Mouse (Mus musculus) heart, embryonic 11.5 days (tissue): ENCODE measurements around the gene Gbp5. TPM values are rescaled to one million over a fixed set of nuclear protein-coding genes. Genes with fewer than 3 reads are reported as not detected.
"Not testable (repeated sequence)": the region's sequence is repeated elsewhere in the genome, so short reads cannot be mapped to it uniquely, and the experiment has no call there.

Experiments used
- ATAC-seq: fragments of 200-750 bp; cut with Nextera tagmentation; replicated peaks from 2 replicates; pipeline ENCODE4 v1.8.0; 2017; ENCODE audit warnings: moderate library complexity; ENCODE audit not compliant: insufficient number of reproducible peaks, low FRiP score, low TSS enrichment
- H3K27ac ChIP-seq: fragments of 300-500 bp; sonication (generic); 2 replicates; pipeline ENCODE4 v1.5.1; 2014; ENCODE audit warnings: mild to moderate bottlenecking, low read depth, low read length
- H3K27me3 ChIP-seq: fragments of 300-500 bp; sonication (generic); 2 replicates; pipeline ENCODE4 v1.6.1; 2014; ENCODE audit warnings: mild to moderate bottlenecking, low read length, mixed read lengths; ENCODE audit not compliant: control insufficient read depth, insufficient read depth
- H3K36me3 ChIP-seq: fragments of 300-500 bp; sonication (generic); 2 replicates; pipeline ENCODE4 v1.6.1; 2014; ENCODE audit warnings: mild to moderate bottlenecking, low read length, moderate library complexity, mixed read lengths; ENCODE audit not compliant: control insufficient read depth, insufficient read depth
- H3K4me1 ChIP-seq: fragments of 300-500 bp; sonication (generic); 2 replicates; pipeline ENCODE4 v1.6.1; 2014; ENCODE audit warnings: low read length; ENCODE audit not compliant: control insufficient read depth, insufficient read depth
- H3K4me2 ChIP-seq: fragments of 300-500 bp; sonication (generic); 2 replicates; pipeline ENCODE4 v1.6.1; 2014; ENCODE audit warnings: mild to moderate bottlenecking, moderate library complexity
- H3K4me3 ChIP-seq: fragments of 300-500 bp; sonication (generic); 2 replicates; pipeline ENCODE4 v1.5.1; 2014; ENCODE audit warnings: low read depth, low read length
- H3K9ac ChIP-seq: fragments of 300-500 bp; sonication (generic); 2 replicates; pipeline ENCODE4 v1.6.1; 2014; ENCODE audit warnings: mild to moderate bottlenecking, low read depth, low read length, moderate library complexity
- H3K9me3 ChIP-seq: fragments of 300-500 bp; sonication (generic); replicated peaks from 2 replicates; pipeline ENCODE4 v1.6.1; 2016; ENCODE audit warnings: low read length; ENCODE audit not compliant: control insufficient read depth
- WGBS: fragments of 180-500 bp; shearing (Covaris S2); extraction: QIAGEN DNeasy Blood & Tissue Kit; methylation state at CpG from one replicate; pipeline ENCODE4 v1.1.7; 2014; ENCODE audit not compliant: insufficient replicate concordance; 5-methylcytosine and 5-hydroxymethylcytosine counted together
- polyA plus RNA-seq: library from polyadenylated mRNA; unstranded; fragments of >200 nt; fragmentation: Nextera tagmentation; extraction: Ambion mirVana; gene quantifications from 2 replicates; pipeline ENCODE4 v1.2.1, GENCODE M21; 2014

Gene Gbp5
- polyA plus RNA-seq, 1 experiment from 2014 or later, result not detected

DNA sequence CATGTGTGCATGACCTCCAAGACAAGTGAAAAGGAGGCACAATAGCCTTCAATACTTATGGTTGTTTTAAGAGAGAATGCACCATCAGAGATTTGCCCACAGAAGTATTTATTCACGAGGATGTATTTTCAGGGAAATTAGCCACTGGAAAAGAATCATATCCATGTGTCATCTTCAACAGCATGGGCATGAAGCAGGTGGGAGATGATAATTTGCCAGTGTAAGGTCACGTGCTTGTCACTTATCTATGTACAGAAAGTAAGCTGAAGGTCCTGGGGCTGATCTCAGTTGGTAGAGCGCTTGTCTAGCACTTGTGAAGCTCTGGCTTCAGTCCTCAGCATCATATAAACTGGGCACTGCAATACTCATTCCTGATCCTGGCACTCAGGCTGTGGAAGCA, 37.8 kb downstream of the Gbp5 start:
- Histone ChIP-seq H3K4me3 (no peak overlapping the region), H3K27ac (no peak overlapping the region), H3K4me1 (no peaks in the 10 kb centered on the region), H3K4me2 (no peak overlapping the region), H3K9ac (no peak overlapping the region), H3K36me3 (no peaks in the 10 kb centered on the region), H3K27me3 (no peaks in the 10 kb centered on the region), H3K9me3 (no peaks in the 10 kb centered on the region)
- WGBS, result 74% methylated on average over 3 of the region's 3 CpGs
- no peak for ATAC-seq

DNA sequence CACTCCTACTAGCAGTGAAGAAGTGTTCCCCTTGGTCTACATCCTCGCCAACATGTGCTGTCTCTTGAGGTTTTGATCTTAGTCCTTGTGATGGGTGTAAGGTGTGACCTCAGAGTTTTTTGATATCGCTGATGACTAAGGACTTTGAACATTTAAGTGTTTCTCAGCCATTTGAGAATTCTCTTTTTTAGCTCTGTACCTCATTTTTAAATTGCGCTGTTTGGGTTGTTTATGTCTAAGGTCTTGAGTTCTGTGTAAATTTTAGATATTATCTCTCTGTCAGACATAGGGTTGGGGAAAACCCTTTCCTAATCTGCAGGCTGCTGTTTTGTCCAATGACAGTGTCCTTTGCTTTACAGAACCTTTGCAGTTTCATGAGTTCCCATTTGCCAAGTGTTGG, 39.4 kb downstream of the Gbp5 start:
- H3K27ac ChIP-seq, result no peak overlapping the region
- no peak overlapping the region for H3K9ac ChIP-seq
- no peak overlapping the region for H3K4me3 ChIP-seq
- no peak for ATAC-seq
- no peaks in the 10 kb centered on the region for H3K9me3 ChIP-seq
- no peaks in the 10 kb centered on the region for H3K36me3 ChIP-seq
- no peaks in the 10 kb centered on the region for H3K4me1 ChIP-seq
- H3K4me2 ChIP-seq, result no peak overlapping the region
- no peaks in the 10 kb centered on the region for H3K27me3 ChIP-seq
- 75% methylated on average over 3 of the region's 3 CpGs for WGBS

DNA sequence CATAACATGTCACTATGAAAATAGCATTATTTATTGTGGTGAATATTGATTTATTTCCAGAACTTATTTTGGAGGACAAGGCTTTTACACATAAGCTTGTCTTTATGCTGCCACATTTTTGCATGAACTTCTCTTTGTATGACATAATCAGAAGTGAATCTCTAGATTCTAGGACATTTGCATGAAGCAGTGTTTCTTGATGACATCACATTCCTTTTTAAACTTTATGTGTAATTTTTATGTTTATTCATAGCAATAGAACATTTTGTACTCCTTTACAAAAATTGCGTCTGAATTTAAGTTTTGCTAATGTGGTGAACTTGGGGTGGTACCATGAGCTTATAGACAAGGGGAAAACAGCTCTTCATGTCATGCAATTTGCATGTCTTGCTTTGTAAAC, 41.9 kb downstream of the Gbp5 start:
- Histone ChIP-seq H3K9me3 (no peaks in the 10 kb centered on the region), H3K4me1 (no peaks in the 10 kb centered on the region), H3K27me3 (no peaks in the 10 kb centered on the region), H3K36me3 (no peaks in the 10 kb centered on the region), H3K9ac (no peak overlapping the region), H3K4me2 (no peak overlapping the region), H3K4me3 (no peak overlapping the region), H3K27ac (no peak overlapping the region)
- 59% methylated on average over 1 of the region's 1 CpGs for WGBS
- ATAC-seq, result no peak

DNA sequence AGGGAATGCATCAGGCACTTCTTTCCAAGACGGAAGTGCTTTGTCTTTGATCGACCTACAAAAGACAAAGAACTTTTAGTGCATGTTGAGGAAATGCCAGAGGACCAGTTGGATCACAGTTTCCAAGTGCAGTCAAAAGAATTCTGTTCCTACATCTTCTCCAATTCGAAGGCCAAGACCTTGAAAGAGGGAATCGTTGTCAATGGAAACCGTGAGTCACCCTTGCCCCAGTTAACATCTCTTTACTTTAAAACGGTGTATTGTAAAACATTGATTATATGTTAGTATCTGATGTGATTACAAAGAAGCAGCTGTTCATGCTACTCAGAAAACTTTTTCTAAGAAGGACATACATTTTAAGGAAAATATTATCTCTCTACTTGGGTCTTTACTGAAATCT, 47.6 kb downstream of the Gbp5 start:
- 78% methylated on average over 6 of the region's 6 CpGs for WGBS
- no peak overlapping the region for H3K4me2 ChIP-seq
- no peak for ATAC-seq
- no peaks in the 10 kb centered on the region for H3K36me3 ChIP-seq
- no peak overlapping the region for H3K4me3 ChIP-seq
- no peak overlapping the region for H3K9ac ChIP-seq
- H3K9me3 ChIP-seq, result no peaks in the 10 kb centered on the region
- H3K27me3 ChIP-seq, result no peaks in the 10 kb centered on the region
- H3K27ac ChIP-seq, result no peak overlapping the region
- H3K4me1 ChIP-seq, result no peaks in the 10 kb centered on the region

GRCm38 (mm10) chr3:142542776-142543175, 49.0 kb downstream of the Gbp5 start:
- H3K9ac ChIP-seq, H3K9me3 ChIP-seq, H3K4me3 ChIP-seq, H3K36me3 ChIP-seq, H3K4me2 ChIP-seq, H3K27me3 ChIP-seq, H3K27ac ChIP-seq, H3K4me1 ChIP-seq, ATAC-seq: not testable (repeated sequence)
- 84% methylated on average over 12 of the region's 12 CpGs for WGBS

GRCm38 (mm10) chr3:142546690-142547089, 52.9 kb downstream of the Gbp5 start:
- Histone ChIP-seq H3K4me1 (no peaks in the 10 kb centered on the region), H3K27ac (no peak overlapping the region), H3K4me3 (no peak overlapping the region), H3K9ac (no peak overlapping the region), H3K36me3 (no peaks in the 10 kb centered on the region), H3K9me3 (no peaks in the 10 kb centered on the region), H3K27me3 (no peaks in the 10 kb centered on the region), H3K4me2 (no peak overlapping the region)
- WGBS, result 75% methylated on average over 3 of the region's 3 CpGs
- no peak for ATAC-seq

DNA sequence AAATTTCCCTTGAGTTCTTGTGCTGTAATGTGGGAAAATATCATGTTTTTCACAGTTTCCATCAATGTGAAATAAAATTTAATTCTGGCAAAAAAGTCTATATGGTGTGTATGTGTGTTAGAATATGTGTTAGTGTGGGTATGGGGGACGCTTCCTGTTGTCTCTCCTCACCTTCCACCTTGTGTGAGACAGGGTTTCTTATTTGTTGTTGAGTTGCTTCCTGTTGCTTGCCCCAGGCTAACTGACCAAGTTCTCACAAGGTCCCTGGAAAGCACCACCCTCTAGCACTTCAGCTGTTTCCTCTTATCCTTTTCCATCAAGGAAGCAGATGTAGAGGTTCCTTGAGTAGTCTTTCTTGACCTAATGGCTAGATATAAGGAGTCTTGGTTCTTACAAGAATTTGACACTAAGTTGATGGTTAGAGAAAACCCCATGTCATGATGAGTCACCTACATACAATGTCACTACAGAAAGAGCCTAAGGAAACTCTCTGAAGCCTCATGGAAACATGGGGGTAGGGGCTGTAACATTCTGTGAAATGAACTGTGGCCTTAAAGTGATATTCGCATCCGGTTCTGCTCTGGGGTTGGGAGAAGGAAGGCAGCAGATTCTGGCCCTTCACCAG, 56.4 kb downstream of the Gbp5 start:
- WGBS, result 81% methylated on average over 3 of the region's 3 CpGs
- no peaks in the 10 kb centered on the region for H3K36me3 ChIP-seq
- ATAC-seq, result no peak
- no peak overlapping the region for H3K27ac ChIP-seq
- no peak overlapping the region for H3K9ac ChIP-seq
- H3K4me1 ChIP-seq, result no peaks in the 10 kb centered on the region
- H3K4me2 ChIP-seq, result no peak overlapping the region
- H3K9me3 ChIP-seq, result no peaks in the 10 kb centered on the region
- no peak overlapping the region for H3K4me3 ChIP-seq
- H3K27me3 ChIP-seq, result no peaks in the 10 kb centered on the region

DNA sequence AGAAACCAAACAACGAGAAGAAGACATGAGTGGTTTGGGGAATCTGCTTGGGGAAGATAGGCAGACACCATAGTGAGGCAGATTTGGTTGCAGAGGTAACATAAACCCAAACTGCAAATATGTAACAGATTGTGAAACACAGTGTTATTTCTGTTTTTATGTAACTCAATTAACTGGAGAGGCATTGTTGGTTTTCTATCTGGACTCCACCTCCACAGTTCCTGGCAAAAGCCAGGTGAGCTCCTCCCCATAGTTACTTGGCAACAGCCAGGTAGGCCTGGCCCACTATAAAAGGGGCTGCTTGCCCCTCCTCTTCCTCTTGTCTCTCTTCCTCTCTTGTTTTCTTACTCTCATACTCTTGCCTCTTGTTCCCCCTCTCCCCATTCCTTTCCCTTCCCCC, 60.8 kb downstream of the Gbp5 start:
- no peak overlapping the region for H3K4me3 ChIP-seq
- H3K4me2 ChIP-seq, result no peak overlapping the region
- H3K9me3 ChIP-seq, result no peaks in the 10 kb centered on the region
- no peak for ATAC-seq
- H3K36me3 ChIP-seq, result no peaks in the 10 kb centered on the region
- H3K27ac ChIP-seq, result no peak overlapping the region
- no peak overlapping the region for H3K9ac ChIP-seq
- no peaks in the 10 kb centered on the region for H3K4me1 ChIP-seq
- 66% methylated on average over 1 of the region's 1 CpGs for WGBS
- no peaks in the 10 kb centered on the region for H3K27me3 ChIP-seq

GRCm38 (mm10) chr3:142555623-142556022, 61.8 kb downstream of the Gbp5 start:
- no peaks in the 10 kb centered on the region for H3K27me3 ChIP-seq
- no peak overlapping the region for H3K9ac ChIP-seq
- no peak for ATAC-seq
- H3K9me3 ChIP-seq, result no peaks in the 10 kb centered on the region
- H3K4me3 ChIP-seq, result no peak overlapping the region
- H3K27ac ChIP-seq, result no peak overlapping the region
- H3K4me2 ChIP-seq, result no peak overlapping the region
- no peaks in the 10 kb centered on the region for H3K36me3 ChIP-seq
- no peaks in the 10 kb centered on the region for H3K4me1 ChIP-seq
- 83% methylated on average over 11 of the region's 11 CpGs for WGBS
